Mouse (Mus musculus) erythroblast, embryonic 14.5 days (primary cell): ENCODE results near the gene Clip2.

Experiments
- GATA1 ChIP-seq: IDR thresholded peaks from 2 replicates; pipeline ENCODE4 v1.6.1; 2012; ENCODE audit warnings: low read length, inconsistent platforms, mixed read lengths
- TAL1 ChIP-seq: IDR thresholded peaks from 3 replicates; pipeline ENCODE4 v1.6.1; 2012; ENCODE audit warnings: low read length, inconsistent platforms, mixed read lengths

DNA sequence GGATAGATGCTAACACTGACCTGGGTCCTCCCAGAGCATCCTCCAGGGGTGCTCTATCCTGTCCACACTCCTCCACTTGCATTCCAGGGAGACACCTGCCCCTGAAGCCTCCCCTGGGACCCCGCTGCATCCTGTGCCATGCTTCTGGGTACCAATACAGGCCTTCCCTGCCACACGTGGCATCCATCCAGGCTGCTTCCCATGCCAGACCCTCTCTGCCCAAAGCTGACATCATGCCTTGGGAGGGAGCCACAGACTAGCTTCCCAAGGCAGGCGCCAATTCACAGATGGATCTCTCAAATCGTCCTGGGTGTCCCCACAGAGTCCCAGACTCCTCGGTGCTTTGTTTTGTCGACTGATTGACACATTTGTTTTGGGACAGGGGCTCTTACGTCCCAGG lies 21.4 kb downstream of the Clip2 start:
- TF ChIP-seq GATA1: no peak
- no peak for TF ChIP-seq TAL1
